Mouse (Mus musculus): ENCODE results near the gene Atm.

GRCm38 (mm10) chr9:53404050-53404752, 132.3 kb downstream of the Atm start:
- TF ChIP-seq FLI1 (IDR thresholded peaks at IDR 0.05; ENCODE audit: low read length): no peak
- TF ChIP-seq GATA1 (IDR thresholded peaks at IDR 0.05; ENCODE audit: borderline replicate concordance, low read length): no peak

All from megakaryocyte, embryonic 14.5 days (primary cell).